Mouse (Mus musculus) adrenal gland, adult 18-20 months (tissue): ENCODE data around the gene Slfnl1. TPM values are rescaled to one million over a fixed set of nuclear protein-coding genes. Genes with fewer than 3 reads are reported as not detected.
A peak's percentile ranks its signal among the peaks of the same experiment; 100 is the strongest.

ENCODE experiments used
- DNase-seq, 2 experiments: peaks; one replicate each; pipeline ENCODE4 v3.0.0; 2021 to 2022; ENCODE audit warnings: low spot score in 2 of 2
- long read RNA-seq, 2 experiments: library from polyadenylated mRNA; stranded (forward); transcript quantifications; one replicate each; pipeline ENCODE4 v2.0.0; 2021
- total RNA-seq, 2 experiments: library from RNA; stranded (reverse); gene quantifications; 1 replicate in 1 of 2; 2 replicates in 1 of 2; pipeline ENCODE4 v1.2.3; 2021

Slfnl1 gene
- total RNA-seq: not detected
- long read RNA-seq, experiment 1: 0 reads
- long read RNA-seq, experiment 2: 0 reads

DNA sequence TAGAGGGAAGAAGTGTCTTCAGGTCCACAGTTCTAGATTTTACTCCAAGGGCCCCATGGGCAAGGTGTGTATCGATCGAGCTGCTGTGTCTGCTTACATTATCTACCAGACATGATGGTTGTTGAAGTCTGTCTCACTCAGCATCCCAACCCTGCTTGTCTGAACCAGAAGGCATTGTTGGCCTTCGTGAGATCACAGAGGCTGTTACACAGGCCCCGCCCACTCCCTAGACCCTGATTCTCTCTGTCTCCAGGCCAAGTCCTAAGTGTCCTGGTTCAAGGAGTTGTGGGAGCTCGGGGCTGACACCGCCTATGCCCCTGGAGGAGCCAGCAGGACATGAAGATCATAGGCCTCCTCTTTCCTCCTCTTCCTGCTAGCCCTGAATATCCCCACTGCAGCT, at the start of gene Slfnl1:
Slfnl1 (plus strand) TSS at position 246 of the 400 bp plus-strand sequence.
- no peak for DNase-seq

DNA sequence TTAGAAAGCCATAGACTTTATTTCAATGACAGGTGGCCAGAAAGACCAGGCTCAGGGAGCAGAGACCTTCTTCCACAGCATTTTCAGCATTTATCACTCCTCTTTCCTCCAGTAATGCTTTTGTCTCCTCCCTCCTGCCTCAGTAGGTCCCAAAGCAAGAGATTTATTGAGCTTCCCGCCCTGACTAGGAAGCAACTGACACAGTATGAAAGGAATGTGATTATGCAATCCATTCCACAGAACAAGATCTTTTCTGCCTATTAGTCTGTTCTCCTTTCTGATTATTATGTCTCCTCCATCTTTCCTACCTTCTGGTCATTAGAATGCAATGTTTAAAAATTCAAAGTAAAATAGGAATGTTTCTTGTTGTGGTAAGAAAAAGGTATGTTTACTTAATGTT, 44.3 kb upstream of the Slfnl1 start:
- peak in 1 of 2 experiments; percentile 4 for DNase-seq

DNA sequence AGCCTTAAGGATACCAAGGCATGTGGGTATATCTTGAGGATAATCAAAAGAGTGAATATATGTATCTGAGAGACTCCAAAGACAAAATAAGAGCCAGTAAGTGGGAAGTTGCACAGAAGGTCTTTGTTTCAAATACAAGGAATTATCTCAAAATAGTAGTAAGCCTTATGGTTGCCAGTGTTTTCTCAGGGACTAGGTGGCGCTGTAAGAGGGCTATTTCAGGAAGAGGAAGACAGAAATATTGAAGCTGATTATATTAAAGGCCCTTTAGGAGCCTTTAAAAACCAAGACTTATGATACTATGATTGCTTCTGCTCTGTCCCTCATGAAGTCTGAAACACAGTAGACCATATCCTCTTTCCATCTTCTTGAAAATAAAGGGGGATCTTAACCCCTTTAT, 25.1 kb upstream of the Slfnl1 start:
- no peak for DNase-seq

- no peak for DNase-seq
Measured at GRCm38 (mm10) chr4:120511203-120511602, 20.8 kb upstream of the Slfnl1 start.

GRCm38 (mm10) chr4:120514366-120514765, 17.7 kb upstream of the Slfnl1 start:
- no peak for DNase-seq

DNA sequence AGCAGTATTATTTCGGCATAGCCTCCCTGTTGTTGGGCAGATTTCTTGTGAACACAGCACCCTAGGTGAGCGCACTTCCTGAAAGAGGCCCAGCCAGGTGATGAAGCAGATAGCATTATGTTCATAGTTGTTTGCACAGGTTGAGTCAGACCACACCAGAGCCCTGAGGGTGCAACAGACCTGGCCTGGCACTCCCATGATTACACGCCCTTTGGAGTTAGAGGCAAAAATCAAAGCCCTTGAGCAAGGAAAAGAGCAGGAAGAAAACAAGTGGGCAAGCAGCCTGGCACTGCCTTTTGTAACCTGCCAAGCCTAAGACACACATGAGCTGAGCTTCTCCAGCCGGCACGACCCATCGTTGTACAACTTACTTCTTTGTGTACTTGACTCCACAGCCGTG, 15.5 kb upstream of the Slfnl1 start:
- no peak for DNase-seq

GRCm38 (mm10) chr4:120516907-120517306, 15.1 kb upstream of the Slfnl1 start:
- no peak for DNase-seq

GRCm38 (mm10) chr4:120517335-120517734, 14.7 kb upstream of the Slfnl1 start:
- no peak for DNase-seq

- DNase-seq: no peak
Measured at GRCm38 (mm10) chr4:120521761-120522160, 10.3 kb upstream of the Slfnl1 start.

DNA sequence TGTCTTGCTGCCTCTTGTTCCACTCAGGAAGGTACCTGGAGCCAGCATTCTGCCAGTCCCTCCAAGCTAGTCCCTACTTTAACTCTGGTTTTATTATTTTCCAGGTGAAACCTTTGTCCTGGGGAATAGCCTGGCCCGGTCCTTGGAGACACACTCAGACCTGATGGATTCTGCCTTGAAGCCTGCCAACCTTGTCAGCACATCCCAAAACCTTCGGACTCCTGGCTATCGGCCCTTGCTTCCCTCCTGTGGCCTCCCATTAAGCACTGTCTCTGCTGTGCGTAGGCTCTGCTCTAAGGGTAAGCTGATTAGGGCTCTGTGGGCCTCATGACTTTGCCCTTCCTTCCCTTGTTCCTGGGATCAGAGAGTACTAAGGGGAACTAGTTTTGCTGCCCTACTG, 9.7 kb upstream of the Slfnl1 start:
- DNase-seq: no peak

- DNase-seq: no peak
Measured at GRCm38 (mm10) chr4:120523092-120523491, 8.9 kb upstream of the Slfnl1 start.

DNA sequence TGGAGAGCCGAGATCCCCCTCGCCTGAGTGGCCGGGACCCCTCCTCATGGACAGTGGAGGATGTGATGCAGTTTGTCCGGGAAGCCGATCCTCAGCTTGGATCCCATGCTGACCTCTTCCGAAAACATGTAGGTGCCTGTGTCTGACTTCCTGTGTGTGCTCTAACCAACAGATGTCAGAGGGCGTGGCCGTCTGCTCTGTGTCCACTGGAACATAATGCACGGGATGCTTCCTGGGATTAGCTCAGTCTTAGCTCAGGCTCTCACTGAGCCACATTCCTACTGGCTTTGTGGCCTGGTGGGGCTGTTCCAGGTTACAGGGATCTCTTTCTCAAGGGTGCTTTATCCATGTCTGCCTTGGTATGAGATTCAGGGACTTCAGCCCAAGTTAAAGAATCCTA, 3.9 kb upstream of the Slfnl1 start:
- DNase-seq: no peak

DNA sequence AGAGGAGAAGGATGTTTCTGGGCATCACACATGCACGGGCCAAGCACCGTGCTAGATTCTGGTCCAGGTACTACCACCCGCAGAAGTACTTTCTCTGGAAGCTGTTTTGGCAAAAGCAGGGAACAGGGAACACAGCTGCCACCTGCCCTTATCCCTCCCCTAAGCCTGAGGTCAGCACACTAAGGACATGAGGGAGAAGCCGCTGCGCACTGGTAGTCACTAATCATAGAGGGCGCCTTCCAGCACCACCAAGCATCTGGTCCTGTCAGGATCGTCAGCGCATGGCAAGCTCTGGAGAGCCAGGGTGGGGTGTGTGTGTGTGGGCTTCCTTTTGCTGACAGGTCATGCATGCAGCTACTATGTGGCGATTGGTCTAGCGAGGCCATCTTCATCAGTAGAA, 6.6 kb downstream of the Slfnl1 start:
- no peak for DNase-seq

DNA sequence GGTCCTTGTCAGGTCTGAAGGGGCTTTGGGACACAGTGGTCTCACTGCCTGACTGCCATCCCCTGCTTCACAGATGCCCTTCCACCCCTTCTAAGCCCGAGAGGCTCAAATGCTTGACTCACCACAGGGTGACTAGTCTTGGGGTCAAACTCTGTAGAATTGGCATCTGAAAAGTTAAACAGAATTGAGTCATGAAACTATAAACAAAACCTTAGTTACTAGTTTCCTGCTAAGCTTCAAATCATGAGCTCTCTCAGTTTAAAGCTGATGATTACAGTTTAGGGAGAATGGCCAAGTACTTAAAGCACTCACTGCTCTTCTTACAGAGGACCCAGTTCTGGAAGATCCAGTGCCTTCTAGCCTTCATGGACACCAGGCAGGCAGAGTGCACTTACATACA, 12.9 kb downstream of the Slfnl1 start:
- no peak for DNase-seq

DNA sequence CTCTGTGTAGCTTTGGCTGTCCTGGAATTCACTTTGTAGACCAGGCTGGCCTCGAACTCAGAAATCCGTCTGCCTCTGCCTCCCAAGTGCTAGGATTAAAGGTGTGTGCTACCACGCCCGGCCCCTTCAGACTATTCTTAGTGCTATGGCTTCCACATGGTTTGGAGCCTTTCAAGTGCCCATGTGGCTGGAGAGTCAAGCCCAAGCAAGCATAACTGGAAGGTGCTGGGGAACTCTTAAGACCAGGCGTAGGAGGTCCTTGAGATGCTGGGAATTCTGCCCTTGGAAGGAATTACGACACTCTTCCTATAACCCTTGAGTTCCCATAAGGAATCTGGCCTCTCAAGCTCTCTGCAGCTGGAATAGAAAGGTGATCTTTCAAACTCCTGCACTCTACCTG, 24.6 kb downstream of the Slfnl1 start:
- DNase-seq: no peak

DNA sequence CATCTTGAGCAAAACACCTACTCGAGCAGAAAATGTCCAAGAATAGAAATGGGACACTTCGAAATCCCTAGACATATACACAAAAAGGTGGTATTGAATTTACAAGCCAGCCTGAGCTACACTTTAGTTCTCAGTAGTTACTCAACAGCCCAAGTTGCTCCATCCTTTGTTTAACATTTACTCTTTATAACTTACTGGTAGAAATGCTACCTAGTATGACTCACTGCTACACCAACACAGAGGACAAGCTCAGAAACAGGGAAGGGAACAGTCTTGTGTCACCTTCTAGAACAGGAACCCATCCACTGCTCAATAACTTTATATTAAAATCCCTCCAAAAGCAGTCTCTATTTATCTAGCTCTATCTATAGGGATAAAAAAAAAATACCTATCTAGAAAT, 33.7 kb downstream of the Slfnl1 start:
- DNase-seq: no peak

DNA sequence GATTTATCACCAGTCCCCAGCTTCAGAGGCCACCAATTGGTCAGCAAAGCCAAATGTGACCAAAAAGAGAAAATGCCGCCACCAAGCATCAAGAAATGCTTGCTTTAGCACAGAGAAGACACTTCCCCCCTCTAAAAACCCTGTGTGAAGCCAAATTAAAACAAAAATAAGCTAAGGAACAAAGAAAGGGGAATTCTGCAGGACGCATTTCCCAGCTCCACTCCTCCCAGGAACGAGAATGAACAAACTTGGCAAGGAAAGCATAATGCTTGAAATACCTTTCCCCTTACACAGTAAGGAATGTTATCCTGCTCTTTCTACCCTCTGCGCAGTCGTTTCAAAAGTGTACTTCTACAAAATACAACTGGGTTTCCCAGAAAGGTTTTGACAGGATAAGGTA, 36.0 kb downstream of the Slfnl1 start:
- no peak for DNase-seq

GRCm38 (mm10) chr4:120569025-120569424, 37.0 kb downstream of the Slfnl1 start:
- DNase-seq: no peak

- peak; percentile 89 to 95 for DNase-seq
Measured at GRCm38 (mm10) chr4:120569486-120570437, 37.7 kb downstream of the Slfnl1 start, which contains the start of gene Ctps. TSS of gene Ctps (minus strand) at chr4:120570276.

DNA sequence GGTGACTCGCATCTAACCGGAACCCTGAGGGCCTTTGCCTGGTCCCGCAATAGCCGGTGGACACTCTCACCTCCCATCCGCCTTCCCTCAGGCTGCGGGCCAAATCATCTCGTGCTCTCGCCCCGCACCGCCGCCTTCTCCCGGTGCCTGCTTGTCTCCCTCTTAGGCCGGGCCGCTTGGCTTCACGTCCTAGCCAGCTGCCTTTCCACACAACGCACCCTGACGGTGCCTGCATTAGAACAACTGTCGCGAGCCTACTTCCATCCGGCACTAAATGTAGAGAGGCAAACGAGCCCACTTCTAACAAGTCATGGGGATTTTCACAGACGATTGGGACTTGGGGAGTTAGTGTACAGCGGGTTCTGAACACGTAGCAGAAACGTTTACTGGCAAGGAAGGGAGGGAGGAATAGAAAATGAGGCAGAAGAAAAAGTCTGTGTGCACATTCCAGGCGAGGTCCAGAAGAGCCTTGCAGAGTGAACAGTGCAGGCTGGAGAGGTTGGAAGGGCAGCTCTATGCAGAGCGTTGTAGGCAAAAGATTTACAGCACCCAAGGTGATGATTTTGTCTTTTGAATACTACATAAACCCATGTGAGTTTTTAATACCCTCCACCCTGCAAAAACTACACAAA, 38.5 kb downstream of the Slfnl1 start:
- DNase-seq: no peak

GRCm38 (mm10) chr4:120571070-120571464, 39.0 kb downstream of the Slfnl1 start:
- DNase-seq: no peak

GRCm38 (mm10) chr4:120571691-120572090, 39.7 kb downstream of the Slfnl1 start:
- DNase-seq: no peak
